Mouse (Mus musculus) lung, postnatal 0 days (tissue): ENCODE measurements at regions not wholly inside any gene's neighbourhood (a gene's known extent, or its start where the extent isn't known, plus 50 kb on each side); places are given as distances from the start of the nearest gene placed in this dataset.
"Not testable (repeated sequence)": the region's sequence is repeated elsewhere in the genome, so short reads cannot be mapped to it uniquely, and the experiment has no call there.

Source experiments
- CTCF ChIP-seq: IDR thresholded peaks from 2 replicates; pipeline ENCODE4 v1.5.1; 2016; ENCODE audit warnings: antibody characterized with exemption, mild to moderate bottlenecking
- EP300 ChIP-seq: IDR thresholded peaks from 2 replicates; pipeline ENCODE4 v1.6.1; 2016; ENCODE audit warnings: antibody characterized with exemption, mild to moderate bottlenecking, control low read depth

- TF ChIP-seq CTCF, EP300: not testable (repeated sequence)
Observed at GRCm38 (mm10) chr17:59076361-59076760, 63.2 kb upstream of the Nudt12 start.
